In genomic region chr4:150217935-150218334, GRCm38 (mm10) we compare ENCODE assay signal across 30 mouse cellular contexts. TPM values are rescaled to one million over a fixed set of nuclear protein-coding genes. Genes with fewer than 3 reads are reported as not detected.
DNase-seq lines count a peak whose midpoint lies in the region; ATAC-seq and TF ChIP-seq lines count a peak whose summit lies in the region.
"Had no signal": no experiment of that assay in that cellular context is flagged by ENCODE, and none has a peak within 500 bp of the region (broad histone marks: within the 10 kb centered on the region; RNA-seq: fewer than 3 reads in every experiment).

No protein-coding gene starts in this region.

- peak; percentile 35 for TF ChIP-seq RAD21 in CH12.LX (IDR thresholded peaks at IDR 0.05; ENCODE audit: low read depth, low read length)

- in situ Hi-C loops in CH12.LX (cut with MboI; ENCODE audit: low pct_ligation_motif_present, low pct_unique_long_range_greater_than_20kb, low sequenced_read_pairs), result loop anchor here (5.0 kb wide), 1 partner anchor 81 kb away; no protein-coding TSS in a partner anchor

- no peak overlapping the region for H3K9ac ChIP-seq in heart, adult 2 months (ENCODE audit: low read depth, low read length)
- no peak overlapping the region for H3K9ac ChIP-seq in liver, embryonic 14.5 days (replicated peaks)
- H3K9ac ChIP-seq in liver, embryonic 12.5 days, result no peak overlapping the region
- H3K9ac ChIP-seq in CH12.LX (ENCODE audit: insufficient read depth, low read depth), result no peak overlapping the region
- H3K9ac ChIP-seq: embryonic facial prominence, embryonic 15.5 days; forebrain, postnatal 0 days; heart, embryonic 13.5 days; hindbrain, embryonic 15.5 days; limb, embryonic 13.5 days had no signal

- TF ChIP-seq EP300 in heart, adult 2 months (IDR thresholded peaks at IDR 0.05; ENCODE audit: insufficient read depth, low read depth, low read length), result no peak
- no peak for TF ChIP-seq EP300 in liver, embryonic 14.5 days (IDR thresholded peaks at IDR 0.05; ENCODE audit: low read depth)
- TF ChIP-seq EP300 in CH12.LX (IDR thresholded peaks at IDR 0.05; ENCODE audit: low read length), result no peak

- peak; percentile 49 for TF ChIP-seq CTCF in heart, adult 2 months (IDR thresholded peaks at IDR 0.05)
- peak; percentile 41; the same call in 1 of the 2 replicates for TF ChIP-seq CTCF in liver, embryonic 14.5 days (IDR thresholded peaks at IDR 0.05; ENCODE audit: low read depth)
- peak in 1 of 2 experiments; percentile 58; a peak in 2 of 4 replicates for TF ChIP-seq CTCF in CH12.LX (conservative IDR thresholded peaks at IDR 0.05 in 1 of 2, IDR thresholded peaks at IDR 0.05 in 1 of 2; ENCODE audit: low read depth in 2 of 2, low read length in 2 of 2)

- H3K36me3 ChIP-seq in heart, adult 2 months (ENCODE audit: control insufficient read depth, insufficient read depth, low read length), result no peaks in the 10 kb centered on the region
- no peaks in the 10 kb centered on the region for H3K36me3 ChIP-seq in liver, embryonic 14.5 days (replicated peaks; ENCODE audit: control insufficient read depth, insufficient read depth, low read depth)
- no peaks in the 10 kb centered on the region for H3K36me3 ChIP-seq in liver, embryonic 12.5 days
- no peaks in the 10 kb centered on the region for H3K36me3 ChIP-seq in CH12.LX (replicated peaks in 1 of 2; ENCODE audit: control insufficient read depth in 1 of 2, insufficient read depth in 1 of 2, low read length in 1 of 2)
- H3K36me3 ChIP-seq in limb, embryonic 10.5 days, result no peaks in the 10 kb centered on the region
- H3K36me3 ChIP-seq: embryonic facial prominence, embryonic 15.5 days; G1E; heart, embryonic 13.5 days; hindbrain, embryonic 15.5 days; limb, embryonic 13.5 days had no signal

- no peak for DNase-seq in heart, adult 2 months
- DNase-seq in heart, adult 8-10 months (ENCODE audit: low spot score), result no peak
- DNase-seq in liver, embryonic 14.5 days (ENCODE audit: low read depth in 3 of 3, low spot score in 3 of 3), result no peak
- no peak for DNase-seq in CH12.LX (ENCODE audit: extremely low read depth)
- peak; percentile 35 for DNase-seq in induced T-regulatory cell, adult 2 months (ENCODE audit: low read depth)
- DNase-seq in limb, embryonic 10.5 days (ENCODE audit: low spot score), result no peak
- DNase-seq: B cell, adult 2 months; cerebellum, adult 18-20 months; cerebellum, postnatal 25 days; embryo, embryonic 11 days; forebrain, postnatal 0 days; heart, postnatal 4 days; kidney, adult 18-20 months; kidney, postnatal 36 days; lung, postnatal 4 days; retina, postnatal 1 day had no signal

- no peak overlapping the region for H3K4me3 ChIP-seq in heart, adult 2 months
- H3K4me3 ChIP-seq in liver, embryonic 14.5 days (ENCODE audit: insufficient read depth in 1 of 2, low read depth in 2 of 2, low read length in 2 of 2), result no peak overlapping the region
- no peak overlapping the region for H3K4me3 ChIP-seq in liver, embryonic 12.5 days
- no peak overlapping the region for H3K4me3 ChIP-seq in CH12.LX (replicated peaks in 1 of 3; ENCODE audit: low read depth in 2 of 3, low read length in 2 of 3, poor library complexity in 1 of 3)
- H3K4me3 ChIP-seq in limb, embryonic 10.5 days, result no peak overlapping the region
- H3K4me3 ChIP-seq: embryonic facial prominence, embryonic 15.5 days; heart, embryonic 13.5 days; hindbrain, embryonic 15.5 days; limb, embryonic 13.5 days had no signal

- H3K9me3 ChIP-seq in liver, embryonic 14.5 days (ENCODE audit: control insufficient read depth, low read length), result no peaks in the 10 kb centered on the region
- H3K9me3 ChIP-seq in liver, embryonic 12.5 days (replicated peaks), result no peaks in the 10 kb centered on the region
- no peaks in the 10 kb centered on the region for H3K9me3 ChIP-seq in CH12.LX (replicated peaks; ENCODE audit: low read length)
- no peaks in the 10 kb centered on the region for H3K9me3 ChIP-seq in limb, embryonic 10.5 days (replicated peaks)
- H3K9me3 ChIP-seq: embryonic facial prominence, embryonic 15.5 days; G1E; heart, embryonic 13.5 days; hindbrain, embryonic 15.5 days; limb, embryonic 13.5 days had no signal

- no peak for ATAC-seq in liver, embryonic 14.5 days (ENCODE audit: insufficient read depth)
- no peak for ATAC-seq in liver, embryonic 12.5 days
- ATAC-seq: forebrain, postnatal 0 days had no signal

- TF ChIP-seq POLR2A in heart, adult 2 months (IDR thresholded peaks at IDR 0.05; ENCODE audit: insufficient read depth, low read depth, low read length), result no peak
- TF ChIP-seq POLR2A in CH12.LX (IDR thresholded peaks at IDR 0.05; ENCODE audit: low read depth, low read length), result no peak

- H3K79me2 ChIP-seq in heart, adult 2 months (replicated peaks; ENCODE audit: control insufficient read depth, insufficient read depth, low read length), result no peaks in the 10 kb centered on the region
- H3K79me2 ChIP-seq in CH12.LX (replicated peaks; ENCODE audit: control insufficient read depth, extremely low read depth, insufficient read depth, poor library complexity, severe bottlenecking), result no peaks in the 10 kb centered on the region

- H3K4me1 ChIP-seq in heart, adult 2 months (ENCODE audit: control insufficient read depth, insufficient read depth, low read length), result peaks cover 2% of the 10 kb centered on the region; the same call in 1 of the 2 replicates
- peaks cover 0 to 16% of the 10 kb centered on the region in 2 experiments; a peak in 3 of 4 replicates for H3K4me1 ChIP-seq in liver, embryonic 14.5 days (replicated peaks; ENCODE audit: control insufficient read depth in 2 of 2, insufficient read depth in 2 of 2, low read length in 1 of 2)
- peaks cover 35% of the 10 kb centered on the region for H3K4me1 ChIP-seq in liver, embryonic 12.5 days
- peaks cover 4 to 7% of the 10 kb centered on the region in 2 experiments for H3K4me1 ChIP-seq in CH12.LX (ENCODE audit: control insufficient read depth in 1 of 2, insufficient read depth in 2 of 2)
- peaks cover 21% of the 10 kb centered on the region for H3K4me1 ChIP-seq in limb, embryonic 10.5 days

- dilution Hi-C loops in CH12.LX (cut with MboI; ENCODE audit: extremely low pct_ligation_motif_present, extremely low pct_unique_long_range_greater_than_20kb, low sequenced_read_pairs), result no loop called here

- H3K27ac ChIP-seq in heart, adult 2 months, result no peak overlapping the region
- H3K27ac ChIP-seq in liver, embryonic 14.5 days, result no peak overlapping the region
- H3K27ac ChIP-seq in liver, embryonic 12.5 days, result no peak overlapping the region
- H3K27ac ChIP-seq in CH12.LX (ENCODE audit: insufficient read depth, low read depth), result no peak overlapping the region
- no peak overlapping the region for H3K27ac ChIP-seq in limb, embryonic 10.5 days
- H3K27ac ChIP-seq: embryonic facial prominence, embryonic 15.5 days; heart, embryonic 13.5 days; hindbrain, embryonic 15.5 days; limb, embryonic 13.5 days had no signal

- no peak overlapping the region for H3K4me2 ChIP-seq in liver, embryonic 14.5 days (ENCODE audit: low read depth)
- H3K4me2 ChIP-seq in liver, embryonic 12.5 days, result no peak overlapping the region
- no peak overlapping the region for H3K4me2 ChIP-seq in CH12.LX (ENCODE audit: insufficient read depth, low read depth, poor library complexity, severe bottlenecking)
- H3K4me2 ChIP-seq: embryonic facial prominence, embryonic 15.5 days; heart, embryonic 13.5 days; hindbrain, embryonic 15.5 days; limb, embryonic 13.5 days had no signal

- WGBS in heart, adult 2 months, result 100% methylated on average over 1 of the region's 1 CpGs
- WGBS in liver, embryonic 14.5 days (ENCODE audit: insufficient replicate concordance), result 67% methylated on average over 1 of the region's 1 CpGs
- WGBS in liver, embryonic 12.5 days (ENCODE audit: insufficient replicate concordance), result 70% methylated on average over 1 of the region's 1 CpGs
- 93% methylated on average over 1 of the region's 1 CpGs for WGBS in limb, embryonic 10.5 days

- no peaks in the 10 kb centered on the region for H3K27me3 ChIP-seq in heart, adult 2 months (ENCODE audit: control insufficient read depth, insufficient read depth, low read length)
- no peaks in the 10 kb centered on the region for H3K27me3 ChIP-seq in liver, embryonic 14.5 days (ENCODE audit: control insufficient read depth, insufficient read depth, low read length)
- H3K27me3 ChIP-seq in liver, embryonic 12.5 days (replicated peaks), result no peaks in the 10 kb centered on the region
- H3K27me3 ChIP-seq in CH12.LX (replicated peaks), result no peaks in the 10 kb centered on the region
- no peaks in the 10 kb centered on the region for H3K27me3 ChIP-seq in limb, embryonic 10.5 days (ENCODE audit: low read depth, poor library complexity, severe bottlenecking)
- H3K27me3 ChIP-seq: embryonic facial prominence, embryonic 15.5 days; heart, embryonic 13.5 days; hindbrain, embryonic 15.5 days; limb, embryonic 13.5 days had no signal

- intact Hi-C loops in heart, adult 2 months (cut with DNase I), result loop anchor here (2.0 kb wide), 1 partner anchor 31 kb away; no protein-coding TSS in a partner anchor

TF ChIP-seq in CH12.LX, 34 proteins besides CTCF, POLR2A, EP300 and RAD21:
- 0 out of 2 replicates have a peak, but pooled peaks have one; percentile 7 for TF ChIP-seq SMC3 (IDR thresholded peaks at IDR 0.05; ENCODE audit: low read depth, low read length)
- no peak for TF ChIP-seq PAX5 (IDR thresholded peaks at IDR 0.05; ENCODE audit: low read length)
- 0 out of 2 replicates have a peak, but pooled peaks have one; percentile 59 for TF ChIP-seq MYC (IDR thresholded peaks at IDR 0.05; ENCODE audit: low read depth, low read length)

RNA-seq across cellular contexts. Expression of gene Car6, which starts 16.8 kb away (rescaled TPM):
- not detected for total RNA-seq in heart, adult 2 months (2021)
- polyA plus RNA-seq in heart, adult 2 months (2012; rRNA removed), result not detected in 2 replicates
- total RNA-seq in heart, adult 8-10 months (2022), result under 1 TPM in 1 of 4 experiments, not detected in 3; 0.29 TPM
- polyA plus RNA-seq in liver, embryonic 14.5 days (2012; rRNA removed), result 0.02 and 0.17 TPM in 2 replicates
- 0.09 TPM in 1 of 2 replicates, not detected in the other for polyA plus RNA-seq in liver, embryonic 14.5 days (2014; fragmentation: Nextera tagmentation; extraction: Ambion mirVana)
- polyA plus RNA-seq in liver, embryonic 12.5 days (2016; fragmentation: Nextera tagmentation; extraction: Ambion mirVana), result not detected in 2 replicates
- not detected in 2 replicates for total RNA-seq in CH12.LX (2012; rRNA removed)
- not detected in 2 replicates for total RNA-seq in CH12.LX (2014; rRNA removed)
- polyA plus RNA-seq in CH12.LX (2012; ENCODE audit: insufficient read length, low read depth), result not detected in 2 replicates
- not detected in 2 replicates for polyA plus RNA-seq in limb, embryonic 10.5 days (2016; fragmentation: Nextera tagmentation; extraction: Ambion mirVana)
- total RNA-seq: adrenal gland, postnatal 4 days; forebrain, postnatal 0 days; G1E; gastrocnemius, adult 18-20 months; granulocyte monocyte progenitor cell, adult 5-6 weeks; heart, postnatal 4 days; layer of hippocampus, postnatal 10 days; left cerebral cortex, postnatal 10 days; monocyte, adult 5-6 weeks had no signal
- polyA plus RNA-seq: forebrain, postnatal 0 days; G1E; heart, embryonic 13.5 days; hindbrain, embryonic 15.5 days; liver, embryonic 16.5 days; neural tube, embryonic 11.5 days had no signal

RNA-seq across cellular contexts. Expression of gene Eno1, which starts 18.6 kb away (rescaled TPM):
- 100 to 1,000 TPM; 111 to 113 TPM for total RNA-seq in heart, adult 2 months (2021)
- polyA plus RNA-seq in heart, adult 2 months (2012; rRNA removed), result 179 and 246 TPM in 2 replicates
- total RNA-seq in heart, adult 8-10 months (2022), result 100 to 1,000 TPM; 110 to 133 (median 121) TPM
- 167 and 215 TPM in 2 replicates for polyA plus RNA-seq in liver, embryonic 14.5 days (2012; rRNA removed)
- polyA plus RNA-seq in liver, embryonic 14.5 days (2014; fragmentation: Nextera tagmentation; extraction: Ambion mirVana), result 451 and 488 TPM in 2 replicates
- 1,241 and 1,342 TPM in 2 replicates for polyA plus RNA-seq in liver, embryonic 12.5 days (2016; fragmentation: Nextera tagmentation; extraction: Ambion mirVana)
- total RNA-seq in CH12.LX (2012; rRNA removed) (1,210 and 1,985 TPM in 2 replicates), CH12.LX (2014; rRNA removed) (903 and 1,109 TPM in 2 replicates)
- polyA plus RNA-seq in CH12.LX (2012; ENCODE audit: insufficient read length, low read depth), result 1,272 and 1,619 TPM in 2 replicates
- polyA plus RNA-seq in limb, embryonic 10.5 days (2016; fragmentation: Nextera tagmentation; extraction: Ambion mirVana), result 3,103 and 4,103 TPM in 2 replicates
